ENCODE assay signal across 8 mouse cellular contexts in the genomic region with DNA sequence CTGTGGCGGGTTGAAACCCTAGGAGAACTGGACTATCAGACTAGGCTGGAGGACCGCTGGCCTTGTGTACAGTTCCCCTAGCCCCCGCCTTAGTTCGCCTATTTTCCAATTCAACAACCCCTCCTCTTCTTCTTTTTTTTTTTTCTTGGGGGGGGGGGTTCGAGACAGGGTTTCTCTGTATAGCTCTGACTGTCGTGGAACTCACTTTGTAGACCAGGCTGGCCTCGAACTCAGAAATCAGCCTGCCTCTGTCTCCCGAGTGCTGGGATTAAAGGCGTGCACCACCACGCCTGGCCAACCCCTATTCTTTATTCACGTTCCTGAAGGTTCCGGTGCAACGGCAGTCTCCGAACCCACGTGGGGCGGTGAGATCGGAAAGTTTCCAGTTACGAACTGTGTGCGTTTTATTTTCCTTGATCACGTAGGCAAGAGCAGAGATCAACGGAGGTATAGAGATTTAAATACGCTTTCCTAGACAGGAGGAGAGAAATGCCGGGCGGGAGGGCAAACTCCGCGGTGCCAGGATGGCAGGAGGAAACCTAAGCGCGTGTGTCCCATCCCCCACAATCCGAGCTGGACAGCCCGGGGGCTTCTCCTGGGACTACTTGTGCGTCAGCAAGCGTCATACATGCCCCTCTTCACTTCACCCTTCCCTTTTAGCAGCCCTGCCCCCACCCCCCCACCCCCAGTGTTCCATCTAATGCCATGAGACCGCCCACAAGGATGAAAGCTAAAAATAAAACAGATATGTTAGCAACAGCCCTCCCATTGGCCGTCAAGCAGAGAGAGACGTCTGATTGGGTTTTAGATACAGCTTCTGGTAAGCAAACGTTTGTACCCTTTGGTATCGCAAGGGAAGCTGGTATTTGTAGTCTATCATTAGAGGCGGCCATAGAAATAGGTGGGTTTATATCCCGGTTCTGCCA. TPM values are rescaled to one million over a fixed set of nuclear protein-coding genes. Genes with fewer than 3 reads are reported as not detected.
DNase-seq lines count a peak whose midpoint lies in the region; ATAC-seq and TF ChIP-seq lines count a peak whose summit lies in the region.

No protein-coding gene starts in this region.

- ATAC-seq in forebrain, embryonic 12.5 days (ENCODE audit: low FRiP score) = peak; percentile 79
- ATAC-seq in heart, postnatal 0 days (ENCODE audit: insufficient read depth, low read depth) = peak; percentile 81
- peak; percentile 65 for ATAC-seq in liver, embryonic 16.5 days (ENCODE audit: low read depth)
- peak; percentile 82 for ATAC-seq in neural tube, embryonic 13.5 days (ENCODE audit: low read depth)

- WGBS in forebrain, embryonic 12.5 days = under 1% methylated on average over 39 of the region's 39 CpGs
- under 1% methylated on average over 39 of the region's 39 CpGs for WGBS in heart, postnatal 0 days
- WGBS in liver, embryonic 16.5 days (ENCODE audit: insufficient replicate concordance) = under 1% methylated on average over 39 of the region's 39 CpGs
- under 1% methylated on average over 39 of the region's 39 CpGs for WGBS in neural tube, embryonic 13.5 days

- dilution Hi-C loops in CH12.LX (cut with MboI; ENCODE audit: extremely low pct_ligation_motif_present, extremely low pct_unique_long_range_greater_than_20kb, low sequenced_read_pairs) = no loop called here

- H3K9me3 ChIP-seq in CH12.LX (replicated peaks; ENCODE audit: low read length) = no peaks in the 10 kb centered on the region
- H3K9me3 ChIP-seq in forebrain, embryonic 12.5 days = no peaks in the 10 kb centered on the region
- no peaks in the 10 kb centered on the region for H3K9me3 ChIP-seq in heart, postnatal 0 days (replicated peaks; ENCODE audit: control insufficient read depth, low read length)
- H3K9me3 ChIP-seq in liver, embryonic 16.5 days (replicated peaks; ENCODE audit: control insufficient read depth, low read length) = no peaks in the 10 kb centered on the region
- H3K9me3 ChIP-seq in neural tube, embryonic 13.5 days = no peaks in the 10 kb centered on the region

- TF ChIP-seq RAD21 in CH12.LX (IDR thresholded peaks at IDR 0.05; ENCODE audit: low read depth, low read length) = no peak

- TF ChIP-seq EP300 in CH12.LX (IDR thresholded peaks at IDR 0.05; ENCODE audit: low read length) = no peak
- TF ChIP-seq EP300 in heart, postnatal 0 days (IDR thresholded peaks at IDR 0.05; ENCODE audit: low read depth) = peak; percentile 81

- H3K4me2 ChIP-seq in CH12.LX (ENCODE audit: insufficient read depth, low read depth, poor library complexity, severe bottlenecking) = peak overlapping the region; percentile 48
- H3K4me2 ChIP-seq in forebrain, embryonic 12.5 days = peak overlapping the region; percentile 96
- H3K4me2 ChIP-seq in heart, postnatal 0 days (ENCODE audit: low read depth, low read length) = peak overlapping the region; percentile 85
- peak overlapping the region; percentile 96 for H3K4me2 ChIP-seq in liver, embryonic 16.5 days (ENCODE audit: low read depth, low read length)
- peak overlapping the region; percentile 94 for H3K4me2 ChIP-seq in neural tube, embryonic 13.5 days

- peak; percentile 97 for DNase-seq in CH12.LX (ENCODE audit: extremely low read depth)
- peak; percentile 70 for DNase-seq in c-Kit-positive CD71-positive TER-119-positive erythroid progenitor cells, embryonic 14.5 days (ENCODE audit: low spot score)
- DNase-seq in heart, postnatal 0 days (ENCODE audit: low spot score) = peak; percentile 99
- DNase-seq in kidney, postnatal 4 days = peak; percentile 84 to 88

- H3K4me1 ChIP-seq in CH12.LX (ENCODE audit: control insufficient read depth in 1 of 2, insufficient read depth in 2 of 2) = peaks cover 3 to 22% of the 10 kb centered on the region in 2 experiments; a peak in 2 of 4 replicates
- peaks cover 30% of the 10 kb centered on the region for H3K4me1 ChIP-seq in forebrain, embryonic 12.5 days
- H3K4me1 ChIP-seq in heart, postnatal 0 days (ENCODE audit: control insufficient read depth, insufficient read depth) = peaks cover 10% of the 10 kb centered on the region; the same call in 1 of the 2 replicates
- peaks cover 29% of the 10 kb centered on the region for H3K4me1 ChIP-seq in liver, embryonic 16.5 days (ENCODE audit: control insufficient read depth, low read depth, low read length)
- peaks cover 40% of the 10 kb centered on the region for H3K4me1 ChIP-seq in neural tube, embryonic 13.5 days (replicated peaks)
- peaks cover 29% of the 10 kb centered on the region for H3K4me1 ChIP-seq in testis, adult 2 months (ENCODE audit: control insufficient read depth, insufficient read depth, low read length)

- peak overlapping the region; percentile 74 to 89 (median 89) for H3K4me3 ChIP-seq in CH12.LX (replicated peaks in 1 of 3; ENCODE audit: low read depth in 2 of 3, low read length in 2 of 3, poor library complexity in 1 of 3)
- peak overlapping the region; percentile 86 for H3K4me3 ChIP-seq in forebrain, embryonic 12.5 days (replicated peaks)
- peak overlapping the region; percentile 86 for H3K4me3 ChIP-seq in heart, postnatal 0 days (ENCODE audit: low read depth, low read length)
- peak overlapping the region; percentile 93 for H3K4me3 ChIP-seq in liver, embryonic 16.5 days (ENCODE audit: low read depth, low read length)
- H3K4me3 ChIP-seq in neural tube, embryonic 13.5 days = peak overlapping the region; percentile 92
- peak overlapping the region; percentile 93 for H3K4me3 ChIP-seq in testis, adult 2 months (ENCODE audit: control insufficient read depth, low read depth, low read length)

- H3K36me3 ChIP-seq in CH12.LX (replicated peaks in 1 of 2; ENCODE audit: control insufficient read depth in 1 of 2, insufficient read depth in 1 of 2, low read length in 1 of 2) = peaks cover 4 to 19% of the 10 kb centered on the region in 2 experiments
- H3K36me3 ChIP-seq in forebrain, embryonic 12.5 days (replicated peaks) = peaks cover 9% of the 10 kb centered on the region
- peaks cover 8% of the 10 kb centered on the region; the same call in 1 of the 2 replicates for H3K36me3 ChIP-seq in heart, postnatal 0 days (replicated peaks; ENCODE audit: control insufficient read depth, insufficient read depth, low read length)
- H3K36me3 ChIP-seq in liver, embryonic 16.5 days (ENCODE audit: control insufficient read depth, insufficient read depth) = peaks cover 4% of the 10 kb centered on the region; the same call in 1 of the 2 replicates
- peaks cover 10% of the 10 kb centered on the region for H3K36me3 ChIP-seq in neural tube, embryonic 13.5 days
- H3K36me3 ChIP-seq in testis, adult 2 months (ENCODE audit: control insufficient read depth, insufficient read depth, low read length) = no peaks in the 10 kb centered on the region

- no peak for TF ChIP-seq CTCF in CH12.LX (conservative IDR thresholded peaks at IDR 0.05 in 1 of 2, IDR thresholded peaks at IDR 0.05 in 1 of 2; ENCODE audit: low read depth in 2 of 2, low read length in 2 of 2)
- no peak for TF ChIP-seq CTCF in heart, postnatal 0 days (IDR thresholded peaks at IDR 0.05; ENCODE audit: low read depth)
- TF ChIP-seq CTCF in testis, adult 2 months (IDR thresholded peaks at IDR 0.05; ENCODE audit: control insufficient read depth, insufficient read depth, insufficient replicate concordance, low read depth, low read length) = no peak

- H3K27me3 ChIP-seq in CH12.LX (replicated peaks) = no peaks in the 10 kb centered on the region
- no peaks in the 10 kb centered on the region for H3K27me3 ChIP-seq in forebrain, embryonic 12.5 days
- no peaks in the 10 kb centered on the region for H3K27me3 ChIP-seq in heart, postnatal 0 days (ENCODE audit: control insufficient read depth, insufficient read depth, low read length)
- H3K27me3 ChIP-seq in liver, embryonic 16.5 days (ENCODE audit: control insufficient read depth, insufficient read depth, low read depth, low read length) = no peaks in the 10 kb centered on the region
- H3K27me3 ChIP-seq in neural tube, embryonic 13.5 days = no peaks in the 10 kb centered on the region
- H3K27me3 ChIP-seq in testis, adult 2 months (ENCODE audit: control insufficient read depth, insufficient read depth, low read length) = no peaks in the 10 kb centered on the region

- in situ Hi-C loops in CH12.LX (cut with MboI; ENCODE audit: low pct_ligation_motif_present, low pct_unique_long_range_greater_than_20kb, low sequenced_read_pairs) = no loop called here

- H3K27ac ChIP-seq in CH12.LX (ENCODE audit: insufficient read depth, low read depth) = peak overlapping the region; percentile 75
- peak overlapping the region; percentile 89 for H3K27ac ChIP-seq in forebrain, embryonic 12.5 days
- H3K27ac ChIP-seq in heart, postnatal 0 days (ENCODE audit: low read depth) = peak overlapping the region; percentile 96
- H3K27ac ChIP-seq in liver, embryonic 16.5 days (ENCODE audit: low read length) = peak overlapping the region; percentile 95
- H3K27ac ChIP-seq in neural tube, embryonic 13.5 days (replicated peaks) = peak overlapping the region; percentile 96
- peak overlapping the region; percentile 99 for H3K27ac ChIP-seq in testis, adult 2 months (ENCODE audit: control insufficient read depth, insufficient read depth, low read depth, low read length)

- H3K9ac ChIP-seq in CH12.LX (ENCODE audit: insufficient read depth, low read depth) = peak overlapping the region; percentile 75
- H3K9ac ChIP-seq in forebrain, embryonic 12.5 days = peak overlapping the region; percentile 88; the same call in 1 of the 2 replicates
- peak overlapping the region; percentile 88 for H3K9ac ChIP-seq in heart, postnatal 0 days (replicated peaks; ENCODE audit: low read depth, low read length)
- peak overlapping the region; percentile 93 for H3K9ac ChIP-seq in liver, embryonic 16.5 days (ENCODE audit: low read depth, low read length)
- H3K9ac ChIP-seq in neural tube, embryonic 13.5 days = peak overlapping the region; percentile 90

- peaks cover 30% of the 10 kb centered on the region for H3K79me2 ChIP-seq in CH12.LX (replicated peaks; ENCODE audit: control insufficient read depth, extremely low read depth, insufficient read depth, poor library complexity, severe bottlenecking)

- TF ChIP-seq POLR2A in CH12.LX (IDR thresholded peaks at IDR 0.05; ENCODE audit: low read depth, low read length) = peak; percentile 61
- no peak for TF ChIP-seq POLR2A in testis, adult 2 months (IDR thresholded peaks at IDR 0.05; ENCODE audit: control insufficient read depth, low read depth, low read length)

RNA-seq across cellular contexts. Expression of gene Tob2, which starts 1.0 kb away (rescaled TPM):
- 21.8 and 25.3 TPM in 2 replicates for total RNA-seq in CH12.LX (2012; rRNA removed)
- 5.0 and 5.6 TPM in 2 replicates for total RNA-seq in CH12.LX (2014; rRNA removed)
- polyA plus RNA-seq in CH12.LX (2012; ENCODE audit: insufficient read length, low read depth) = 18.9 and 22.0 TPM in 2 replicates
- 24.4 and 24.8 TPM in 2 replicates for polyA plus RNA-seq in forebrain, embryonic 12.5 days (2016; fragmentation: Nextera tagmentation; extraction: Ambion mirVana)
- 19.2 and 75.8 TPM in 2 replicates for total RNA-seq in heart, postnatal 0 days (2014; rRNA removed; ENCODE audit: low replicate concordance)
- polyA plus RNA-seq in heart, postnatal 0 days (2015; fragmentation: Nextera tagmentation; extraction: Ambion mirVana) = 16.0 and 18.2 TPM in 2 replicates
- 11.7 and 14.9 TPM in 2 replicates for polyA plus RNA-seq in liver, embryonic 16.5 days (2015; fragmentation: Nextera tagmentation; extraction: Ambion mirVana)
- polyA plus RNA-seq in neural tube, embryonic 13.5 days (2015; fragmentation: Nextera tagmentation; extraction: Ambion mirVana) = 13.5 and 16.5 TPM in 2 replicates
- polyA plus RNA-seq in testis, adult 2 months (2012; rRNA removed) = 7.3 and 8.0 TPM in 2 replicates

RNA-seq across cellular contexts. Expression of gene Phf5a, which starts 12.1 kb away (rescaled TPM):
- total RNA-seq in CH12.LX (2012; rRNA removed) (86.3 and 126 TPM in 2 replicates), CH12.LX (2014; rRNA removed) (116 and 137 TPM in 2 replicates)
- polyA plus RNA-seq in CH12.LX (2012; ENCODE audit: insufficient read length, low read depth) = 177 and 228 TPM in 2 replicates
- polyA plus RNA-seq in forebrain, embryonic 12.5 days (2016; fragmentation: Nextera tagmentation; extraction: Ambion mirVana) = 138 and 140 TPM in 2 replicates
- total RNA-seq in heart, postnatal 0 days (2014; rRNA removed; ENCODE audit: low replicate concordance) = 26.9 and 31.0 TPM in 2 replicates
- polyA plus RNA-seq in heart, postnatal 0 days (2015; fragmentation: Nextera tagmentation; extraction: Ambion mirVana) = 60.7 and 65.3 TPM in 2 replicates
- 72.6 and 79.6 TPM in 2 replicates for polyA plus RNA-seq in liver, embryonic 16.5 days (2015; fragmentation: Nextera tagmentation; extraction: Ambion mirVana)
- polyA plus RNA-seq in neural tube, embryonic 13.5 days (2015; fragmentation: Nextera tagmentation; extraction: Ambion mirVana) = 111 and 129 TPM in 2 replicates
- 22.2 and 23.5 TPM in 2 replicates for polyA plus RNA-seq in testis, adult 2 months (2012; rRNA removed)

RNA-seq across cellular contexts. Expression of gene Aco2, which starts 12.5 kb away (rescaled TPM):
- total RNA-seq in CH12.LX (2012; rRNA removed) (177 and 190 TPM in 2 replicates), CH12.LX (2014; rRNA removed) (150 and 161 TPM in 2 replicates)
- polyA plus RNA-seq in CH12.LX (2012; ENCODE audit: insufficient read length, low read depth) = 205 and 222 TPM in 2 replicates
- 184 and 185 TPM in 2 replicates for polyA plus RNA-seq in forebrain, embryonic 12.5 days (2016; fragmentation: Nextera tagmentation; extraction: Ambion mirVana)
- 2,020 and 2,039 TPM in 2 replicates for total RNA-seq in heart, postnatal 0 days (2014; rRNA removed; ENCODE audit: low replicate concordance)
- 1,019 and 1,040 TPM in 2 replicates for polyA plus RNA-seq in heart, postnatal 0 days (2015; fragmentation: Nextera tagmentation; extraction: Ambion mirVana)
- 109 and 114 TPM in 2 replicates for polyA plus RNA-seq in liver, embryonic 16.5 days (2015; fragmentation: Nextera tagmentation; extraction: Ambion mirVana)
- 252 and 268 TPM in 2 replicates for polyA plus RNA-seq in neural tube, embryonic 13.5 days (2015; fragmentation: Nextera tagmentation; extraction: Ambion mirVana)
- 112 and 118 TPM in 2 replicates for polyA plus RNA-seq in testis, adult 2 months (2012; rRNA removed)

RNA-seq across cellular contexts. Expression of gene Tef, which starts 57.4 kb away (rescaled TPM):
- total RNA-seq in CH12.LX (2012; rRNA removed) (12.8 and 14.9 TPM in 2 replicates), CH12.LX (2014; rRNA removed) (14.4 and 14.7 TPM in 2 replicates)
- polyA plus RNA-seq in CH12.LX (2012; ENCODE audit: insufficient read length, low read depth) = 15.8 and 17.2 TPM in 2 replicates
- polyA plus RNA-seq in forebrain, embryonic 12.5 days (2016; fragmentation: Nextera tagmentation; extraction: Ambion mirVana) = 25.8 and 27.2 TPM in 2 replicates
- total RNA-seq in heart, postnatal 0 days (2014; rRNA removed; ENCODE audit: low replicate concordance) = 41.5 and 58.7 TPM in 2 replicates
- polyA plus RNA-seq in heart, postnatal 0 days (2015; fragmentation: Nextera tagmentation; extraction: Ambion mirVana) = 27.8 and 30.3 TPM in 2 replicates
- polyA plus RNA-seq in liver, embryonic 16.5 days (2015; fragmentation: Nextera tagmentation; extraction: Ambion mirVana) = 6.3 and 9.2 TPM in 2 replicates
- 20.6 and 21.4 TPM in 2 replicates for polyA plus RNA-seq in neural tube, embryonic 13.5 days (2015; fragmentation: Nextera tagmentation; extraction: Ambion mirVana)
- polyA plus RNA-seq in testis, adult 2 months (2012; rRNA removed) = 36.1 and 38.9 TPM in 2 replicates

Comparison
In these comparisons a context has a peak if more than half of its experiments do, and no peak if none do; other contexts are left out.
1. Peak in every context shown above with its lines: DNase-seq, ATAC-seq, H3K4me3 ChIP-seq and H3K27ac ChIP-seq.